Mouse (Mus musculus): ENCODE measurements around the gene Samd5. TPM values are rescaled to one million over a fixed set of nuclear protein-coding genes. Genes with fewer than 3 reads are reported as not detected.

Gene Samd5
- total RNA-seq, 2 experiments from 2014 or later: not detected

- no peak for ATAC-seq (replicated peaks; ENCODE audit: low FRiP score, poor library complexity, severe bottlenecking)
Measured at GRCm38 (mm10) chr10:9668791-9669190, 6.2 kb downstream of the Samd5 start.

- no peak for ATAC-seq (replicated peaks; ENCODE audit: low FRiP score, poor library complexity, severe bottlenecking)
Measured at GRCm38 (mm10) chr10:9652946-9653345, 22.1 kb downstream of the Samd5 start.

- ATAC-seq (replicated peaks; ENCODE audit: low FRiP score, poor library complexity, severe bottlenecking): no peak
Measured at GRCm38 (mm10) chr10:9650050-9650825, 24.8 kb downstream of the Samd5 start.

GRCm38 (mm10) chr10:9648464-9648863, 26.5 kb downstream of the Samd5 start:
- no peak for ATAC-seq (replicated peaks; ENCODE audit: low FRiP score, poor library complexity, severe bottlenecking)

- no peak for ATAC-seq (replicated peaks; ENCODE audit: low FRiP score, poor library complexity, severe bottlenecking)
Measured at GRCm38 (mm10) chr10:9647741-9648140, 27.3 kb downstream of the Samd5 start.

GRCm38 (mm10) chr10:9646391-9646790, 28.6 kb downstream of the Samd5 start:
- no peak for ATAC-seq (replicated peaks; ENCODE audit: low FRiP score, poor library complexity, severe bottlenecking)

- no peak for ATAC-seq (replicated peaks; ENCODE audit: low FRiP score, poor library complexity, severe bottlenecking)
Measured at GRCm38 (mm10) chr10:9643531-9643930, 31.5 kb downstream of the Samd5 start.

GRCm38 (mm10) chr10:9642077-9642476, 32.9 kb downstream of the Samd5 start:
- no peak for ATAC-seq (replicated peaks; ENCODE audit: low FRiP score, poor library complexity, severe bottlenecking)

GRCm38 (mm10) chr10:9640678-9641077, 34.3 kb downstream of the Samd5 start:
- ATAC-seq (replicated peaks; ENCODE audit: low FRiP score, poor library complexity, severe bottlenecking): no peak

GRCm38 (mm10) chr10:9640056-9640455, 35.0 kb downstream of the Samd5 start:
- no peak for ATAC-seq (replicated peaks; ENCODE audit: low FRiP score, poor library complexity, severe bottlenecking)

GRCm38 (mm10) chr10:9625356-9625755, 49.7 kb downstream of the Samd5 start:
- no peak for ATAC-seq (replicated peaks; ENCODE audit: low FRiP score, poor library complexity, severe bottlenecking)

GRCm38 (mm10) chr10:9621926-9622688, 52.9 kb downstream of the Samd5 start:
- ATAC-seq (replicated peaks; ENCODE audit: low FRiP score, poor library complexity, severe bottlenecking): no peak

GRCm38 (mm10) chr10:9621055-9621454, 54.0 kb downstream of the Samd5 start:
- no peak for ATAC-seq (replicated peaks; ENCODE audit: low FRiP score, poor library complexity, severe bottlenecking)

GRCm38 (mm10) chr10:9615009-9615408, 60.0 kb downstream of the Samd5 start:
- no peak for ATAC-seq (replicated peaks; ENCODE audit: low FRiP score, poor library complexity, severe bottlenecking)

- ATAC-seq (replicated peaks; ENCODE audit: low FRiP score, poor library complexity, severe bottlenecking): no peak
Measured at GRCm38 (mm10) chr10:9608854-9609253, 66.2 kb downstream of the Samd5 start.

- no peak for ATAC-seq (replicated peaks; ENCODE audit: low FRiP score, poor library complexity, severe bottlenecking)
Measured at GRCm38 (mm10) chr10:9607155-9607554, 67.9 kb downstream of the Samd5 start.

- ATAC-seq (replicated peaks; ENCODE audit: low FRiP score, poor library complexity, severe bottlenecking): no peak
Measured at GRCm38 (mm10) chr10:9605635-9606034, 69.4 kb downstream of the Samd5 start.

- ATAC-seq (replicated peaks; ENCODE audit: low FRiP score, poor library complexity, severe bottlenecking): no peak
Measured at GRCm38 (mm10) chr10:9603290-9603689, 71.7 kb downstream of the Samd5 start.

GRCm38 (mm10) chr10:9602845-9603244, 72.2 kb downstream of the Samd5 start:
- no peak for ATAC-seq (replicated peaks; ENCODE audit: low FRiP score, poor library complexity, severe bottlenecking)

- ATAC-seq (replicated peaks; ENCODE audit: low FRiP score, poor library complexity, severe bottlenecking): no peak
Measured at GRCm38 (mm10) chr10:9602389-9602788, 72.6 kb downstream of the Samd5 start.

- ATAC-seq (replicated peaks; ENCODE audit: low FRiP score, poor library complexity, severe bottlenecking): no peak
Measured at GRCm38 (mm10) chr10:9596228-9596627, 78.8 kb downstream of the Samd5 start.
